Mouse (Mus musculus) right cerebral cortex, adult 18-20 months (tissue): ENCODE results near the gene Col4a6.

Source experiments
- DNase-seq: peaks from one replicate; pipeline ENCODE4 v3.0.0; 2022; ENCODE audit warnings: mixed read lengths

Col4a6 gene

GRCm38 (mm10) chrX:141236564-141237333, 237.1 kb downstream of the Col4a6 start:
- peak; percentile 1 for DNase-seq

DNA sequence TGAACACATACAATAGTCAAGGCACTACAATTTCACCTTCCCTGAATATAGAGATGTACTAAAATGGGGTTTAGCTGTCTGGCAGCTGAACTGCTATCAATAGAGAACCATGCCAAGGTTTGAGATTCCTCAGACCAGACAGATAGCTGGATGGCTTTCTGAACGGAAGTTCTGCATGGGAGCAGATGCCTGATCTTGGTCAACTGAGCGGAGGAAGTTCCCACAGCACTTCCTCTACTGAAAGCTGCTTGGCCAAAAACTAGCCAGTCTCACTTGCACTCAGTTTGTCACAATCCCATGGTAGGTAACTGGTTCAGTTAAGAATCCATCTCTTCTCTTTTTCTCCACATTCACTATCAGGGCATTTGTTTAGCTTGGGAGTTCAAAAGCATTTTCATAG, 245.7 kb downstream of the Col4a6 start:
- DNase-seq: no peak

DNA sequence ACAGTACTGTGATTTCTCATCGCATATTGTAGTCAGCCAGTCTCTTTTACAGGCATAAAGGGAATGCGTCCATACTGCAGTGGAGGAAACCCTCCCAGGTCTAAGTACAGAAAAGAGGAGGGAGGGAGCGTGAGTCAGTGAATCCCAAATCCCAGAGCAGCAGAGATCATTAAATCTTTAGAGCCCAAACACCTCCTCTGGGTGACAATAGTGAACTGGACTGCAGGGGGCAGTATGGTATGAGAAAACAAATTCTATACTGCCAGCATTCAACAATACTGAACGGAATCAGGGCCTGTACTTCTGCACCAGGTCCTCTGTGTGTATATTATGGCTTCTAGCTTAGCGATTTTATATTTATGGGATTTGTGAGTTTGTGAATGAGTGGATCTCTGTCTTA, 261.1 kb downstream of the Col4a6 start:
- peak; percentile 26 for DNase-seq

- no peak for DNase-seq
Observed at GRCm38 (mm10) chrX:141198993-141199392, 274.9 kb downstream of the Col4a6 start.

- DNase-seq: no peak
Observed at GRCm38 (mm10) chrX:141195036-141195435, 278.8 kb downstream of the Col4a6 start.

DNA sequence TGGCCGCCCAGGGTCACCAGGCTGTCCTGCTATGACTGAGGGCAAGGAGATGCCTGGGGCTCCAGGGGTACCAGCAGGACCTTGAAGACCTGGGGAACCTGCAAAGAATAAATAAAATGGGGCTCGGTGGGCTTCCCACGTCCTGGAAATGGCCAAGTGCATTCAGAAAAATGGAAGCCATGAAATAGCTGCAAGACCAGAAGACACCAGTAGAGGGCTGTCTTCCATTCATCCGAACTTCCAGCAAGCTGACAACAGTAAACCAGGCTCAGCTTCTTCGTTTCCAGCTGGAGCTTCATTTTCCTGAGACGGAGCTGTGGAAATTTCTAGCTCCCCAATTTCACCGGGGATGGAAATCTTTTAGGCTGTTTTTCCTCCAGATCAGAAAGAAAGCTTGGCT, 298.5 kb downstream of the Col4a6 start:
- peak; percentile 15 for DNase-seq

- no peak for DNase-seq
Observed at GRCm38 (mm10) chrX:141165067-141165466, 308.8 kb downstream of the Col4a6 start.

- no peak for DNase-seq
Observed at GRCm38 (mm10) chrX:141160371-141160770, 313.5 kb downstream of the Col4a6 start.

GRCm38 (mm10) chrX:141158160-141158559, 315.7 kb downstream of the Col4a6 start:
- no peak for DNase-seq

GRCm38 (mm10) chrX:141157626-141158025, 316.2 kb downstream of the Col4a6 start:
- DNase-seq: no peak

DNA sequence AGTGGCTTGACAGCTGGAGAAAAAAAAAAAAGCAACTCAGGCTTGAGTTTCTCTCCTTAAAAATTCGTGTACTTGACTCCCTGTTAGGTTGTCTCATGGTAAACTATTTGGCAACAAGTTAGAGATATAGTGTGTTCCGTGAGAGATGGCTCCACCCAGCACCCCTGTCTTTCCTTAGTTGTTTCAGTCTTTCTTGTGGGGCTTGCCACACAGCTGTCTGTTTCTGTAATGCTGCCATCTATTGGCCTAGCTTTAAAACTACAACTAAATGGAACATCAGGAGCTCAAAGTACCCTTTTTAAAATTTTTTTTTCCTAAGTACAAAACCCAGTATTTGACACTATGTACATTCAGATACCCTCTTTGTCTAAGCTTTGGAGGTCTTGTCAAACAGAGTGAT, 317.2 kb downstream of the Col4a6 start:
- DNase-seq: no peak

- DNase-seq: no peak
Observed at GRCm38 (mm10) chrX:141151182-141151581, 322.7 kb downstream of the Col4a6 start.

- DNase-seq: no peak
Observed at GRCm38 (mm10) chrX:141150290-141150689, 323.6 kb downstream of the Col4a6 start.

- DNase-seq: no peak
Observed at GRCm38 (mm10) chrX:141149705-141150104, 324.2 kb downstream of the Col4a6 start.
